Mouse (Mus musculus): ENCODE data around the gene Ubox5.

Ubox5 gene

DNA sequence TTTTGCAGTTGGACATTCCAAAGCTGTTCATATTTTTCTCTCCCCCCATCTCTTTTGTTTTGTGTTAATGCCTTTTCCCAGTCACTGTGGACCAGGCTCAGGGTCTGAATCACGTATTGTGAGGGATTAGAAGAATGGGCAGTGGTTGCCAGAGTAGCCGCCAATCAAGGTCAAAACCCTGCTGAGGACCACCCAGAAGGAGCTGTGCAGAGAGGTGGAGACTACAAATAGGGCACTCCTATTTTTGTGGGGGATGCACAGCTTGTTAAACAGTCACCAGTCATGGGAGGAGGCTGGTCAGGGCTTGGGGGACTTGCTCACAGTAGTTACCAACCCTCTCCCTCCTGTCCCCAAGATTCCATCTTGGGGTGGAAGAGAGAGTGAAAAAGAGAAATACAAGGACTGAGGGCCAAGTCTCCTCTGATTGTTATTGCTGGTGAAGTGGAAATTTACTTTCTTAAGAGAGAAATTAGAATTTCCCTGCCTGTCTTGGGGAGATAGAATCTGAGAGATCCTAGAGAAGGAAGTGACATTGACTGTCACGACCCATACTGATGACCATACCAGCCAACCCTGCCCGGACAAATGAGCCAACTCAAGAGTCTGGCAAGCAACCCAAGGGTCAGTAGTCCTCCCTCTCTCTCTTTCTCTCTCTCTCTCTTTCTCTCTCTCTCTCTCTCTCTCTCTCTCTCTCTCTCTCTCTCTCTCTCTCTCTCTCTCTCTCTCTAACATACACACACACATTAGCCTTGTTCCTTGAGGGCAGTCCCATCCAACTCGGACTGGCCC is 3.2 kb upstream of the Ubox5 start:
- DNase-seq: no peak

DNA sequence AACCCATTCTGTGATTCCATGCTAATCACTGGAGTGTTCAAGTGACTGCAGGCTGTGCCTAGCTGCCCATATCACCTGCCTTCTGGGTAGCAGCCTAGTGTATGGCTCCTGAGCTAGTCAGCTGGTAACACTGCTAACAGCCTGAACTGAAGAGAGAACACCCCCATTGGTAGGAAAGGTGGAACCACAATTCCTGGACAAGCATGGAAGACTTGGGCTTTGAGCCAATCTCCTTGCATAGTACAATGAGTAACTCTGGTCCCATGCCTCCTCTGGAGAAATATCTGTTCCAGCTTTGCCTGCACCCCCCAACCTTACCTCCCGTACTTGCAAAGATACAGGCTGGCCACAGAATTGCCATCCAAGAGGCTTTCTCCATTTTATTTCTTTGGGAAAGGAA is 2.6 kb upstream of the Ubox5 start:
- DNase-seq: no peak

DNA sequence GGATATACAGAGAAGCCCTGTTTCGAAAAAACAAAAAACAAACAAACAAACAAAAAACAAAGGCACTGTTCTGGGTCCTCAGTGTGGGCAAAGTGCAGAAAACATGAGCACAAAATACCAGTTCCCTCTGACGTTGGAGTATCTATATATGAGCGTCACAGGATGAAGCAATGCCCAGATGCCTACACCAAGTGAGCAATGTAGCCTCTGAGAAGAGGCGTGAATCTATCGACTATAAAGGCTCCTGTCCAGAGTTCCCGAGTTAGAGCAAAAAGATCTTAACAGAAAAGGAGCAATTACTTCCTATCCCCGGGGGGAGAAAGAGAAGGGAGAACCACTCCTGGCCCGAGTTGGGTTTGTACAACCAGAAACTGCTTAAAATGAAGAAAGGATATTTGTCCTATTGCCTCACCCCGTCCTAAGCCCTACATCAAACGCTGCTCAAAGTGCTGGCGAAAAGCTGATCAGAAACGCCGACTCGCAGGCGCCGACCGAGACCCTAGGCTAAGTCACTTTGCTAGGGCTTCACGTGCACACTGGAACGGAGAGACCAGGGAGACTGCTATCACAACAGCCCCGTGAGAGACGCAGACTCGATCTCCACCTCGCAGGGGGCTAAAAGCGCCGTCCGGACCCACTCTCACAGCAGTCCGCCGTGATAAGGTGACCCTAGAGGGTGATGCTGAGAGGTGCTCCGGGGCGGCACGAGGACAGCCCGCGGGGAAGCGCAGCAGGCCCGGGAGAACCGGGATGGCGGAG is 579 bp downstream of the Ubox5 start:
- DNase-seq: no peak

GRCm38 (mm10) chr2:130628424-130628823 is 1.4 kb downstream of the Ubox5 start:
- DNase-seq: no peak

DNA sequence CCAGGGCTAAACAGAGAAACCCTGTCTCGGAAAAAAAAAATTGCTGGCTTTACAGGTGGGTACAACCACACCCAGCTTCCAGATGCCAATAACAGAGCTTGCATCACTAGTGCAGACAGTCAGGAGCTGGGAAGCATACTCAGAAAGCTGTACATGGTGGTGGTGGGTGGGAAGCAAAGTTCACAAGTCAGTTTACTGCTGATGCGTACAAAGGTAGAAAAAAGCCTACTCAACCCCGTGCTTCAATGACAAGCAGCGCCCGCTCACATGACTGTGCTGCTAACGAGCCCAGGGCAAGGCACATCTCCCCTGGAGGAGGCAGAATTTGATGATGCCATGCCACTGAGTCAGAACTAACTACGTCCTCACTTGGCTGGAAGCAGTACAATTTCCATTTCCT is 10.9 kb downstream of the Ubox5 start:
- no peak for DNase-seq

- DNase-seq: peak; percentile 15
Observed at GRCm38 (mm10) chr2:130613091-130613490, 16.7 kb downstream of the Ubox5 start.

DNA sequence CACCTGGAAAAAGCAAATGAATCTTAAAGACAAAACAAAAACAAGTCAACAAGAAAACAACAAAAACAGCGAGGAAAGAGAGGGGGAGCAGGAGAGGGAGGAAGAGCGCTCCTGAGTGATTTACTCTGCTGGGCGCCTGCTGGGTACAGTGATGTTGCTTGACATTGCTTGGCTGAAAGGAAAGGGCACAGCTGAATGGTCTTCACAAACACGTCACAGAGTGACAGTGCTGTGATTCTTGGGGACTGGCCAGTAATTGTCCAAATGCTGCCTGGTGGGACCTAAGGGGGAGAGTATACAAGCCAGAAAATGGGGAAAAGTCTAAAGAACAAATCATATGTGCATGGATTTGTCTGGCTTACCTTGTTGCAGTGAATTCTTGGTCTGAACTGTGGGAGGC is 27.6 kb downstream of the Ubox5 start:
- no peak for DNase-seq

- no peak for DNase-seq
Observed at GRCm38 (mm10) chr2:130598399-130598798, 31.4 kb downstream of the Ubox5 start.

GRCm38 (mm10) chr2:130597601-130598010 is 32.2 kb downstream of the Ubox5 start:
- DNase-seq: no peak

DNA sequence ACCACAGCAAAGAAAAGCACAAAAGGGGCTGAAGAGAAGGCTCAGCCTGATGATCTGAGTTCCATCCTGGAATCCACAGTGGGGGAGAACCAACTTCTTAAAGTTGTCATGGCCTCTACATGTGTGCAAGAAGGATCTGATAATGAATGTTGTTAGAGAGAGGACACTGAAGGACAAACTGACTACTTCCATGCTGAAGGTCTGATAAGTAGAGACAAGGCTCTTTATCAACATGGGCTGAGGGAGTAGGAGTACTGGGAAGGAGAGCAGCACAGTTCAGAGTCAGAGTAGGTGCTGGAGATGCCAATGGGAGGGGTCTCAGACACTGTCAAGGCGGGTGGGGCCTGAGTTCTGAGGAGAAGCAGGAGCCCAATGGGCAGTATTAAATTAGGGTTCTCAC is 34.2 kb downstream of the Ubox5 start:
- DNase-seq: no peak

DNA sequence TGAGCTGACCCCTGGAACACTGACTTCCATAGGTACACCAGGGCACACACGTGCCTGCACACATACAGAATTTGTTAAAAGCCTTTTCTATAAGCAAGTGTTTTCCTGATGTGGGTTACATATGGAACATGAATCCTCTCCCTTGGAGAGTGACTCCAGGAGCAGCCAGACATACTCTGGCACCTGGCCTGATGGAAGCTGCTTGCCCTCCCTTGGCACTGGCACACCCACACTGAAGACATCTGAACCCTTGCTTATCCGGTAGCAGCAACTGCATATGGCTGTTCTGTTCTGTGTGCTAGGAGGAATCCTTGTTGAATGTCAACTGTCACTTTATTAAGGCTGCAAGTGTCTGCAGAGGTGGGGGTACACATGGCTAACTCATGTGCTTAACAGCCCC is 38.8 kb downstream of the Ubox5 start:
- no peak for DNase-seq

GRCm38 (mm10) chr2:130589761-130590160 is 40.1 kb downstream of the Ubox5 start:
- no peak for DNase-seq

DNA sequence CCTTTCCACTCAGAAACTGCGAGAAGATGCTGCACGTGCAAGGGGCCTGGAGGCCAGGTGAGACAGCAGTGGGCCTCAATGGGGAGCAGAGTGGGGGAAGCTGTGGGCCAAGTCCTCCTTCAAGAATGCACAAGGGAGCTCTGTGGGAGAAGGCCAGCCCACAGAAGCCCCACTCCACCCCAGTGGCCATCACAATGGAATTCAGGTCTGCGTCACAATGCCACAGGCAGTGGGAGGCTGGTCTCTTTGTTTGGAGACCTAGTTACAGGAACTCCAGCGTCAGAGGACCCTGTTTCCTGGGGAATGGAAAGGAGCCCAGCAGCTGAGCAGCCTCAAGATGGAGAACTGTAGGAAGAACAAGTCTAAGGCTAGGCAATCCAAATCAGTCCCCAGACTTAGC is 40.7 kb downstream of the Ubox5 start:
- DNase-seq: no peak

DNA sequence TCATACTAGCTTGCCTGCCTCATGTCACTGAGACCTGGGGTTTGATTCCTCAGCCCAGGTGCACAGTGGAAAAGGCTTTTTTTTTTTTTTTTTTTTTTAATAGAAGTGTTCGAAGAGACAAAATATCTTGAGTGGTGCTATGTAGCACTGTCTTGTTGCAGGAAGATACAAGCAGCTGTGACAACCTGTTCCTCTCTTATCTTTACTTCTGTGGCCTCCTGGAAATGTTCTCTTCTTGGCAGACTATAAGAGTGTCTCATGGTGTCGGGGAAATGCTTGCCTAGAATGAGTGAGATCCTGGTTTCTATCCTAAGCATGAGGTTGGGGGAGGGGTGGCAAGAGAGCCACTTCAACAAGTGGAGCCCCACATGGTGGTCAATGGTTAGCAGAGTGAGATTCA is 41.5 kb downstream of the Ubox5 start:
- DNase-seq: no peak

- no peak for DNase-seq
Observed at GRCm38 (mm10) chr2:130586016-130586415, 43.8 kb downstream of the Ubox5 start.

DNA sequence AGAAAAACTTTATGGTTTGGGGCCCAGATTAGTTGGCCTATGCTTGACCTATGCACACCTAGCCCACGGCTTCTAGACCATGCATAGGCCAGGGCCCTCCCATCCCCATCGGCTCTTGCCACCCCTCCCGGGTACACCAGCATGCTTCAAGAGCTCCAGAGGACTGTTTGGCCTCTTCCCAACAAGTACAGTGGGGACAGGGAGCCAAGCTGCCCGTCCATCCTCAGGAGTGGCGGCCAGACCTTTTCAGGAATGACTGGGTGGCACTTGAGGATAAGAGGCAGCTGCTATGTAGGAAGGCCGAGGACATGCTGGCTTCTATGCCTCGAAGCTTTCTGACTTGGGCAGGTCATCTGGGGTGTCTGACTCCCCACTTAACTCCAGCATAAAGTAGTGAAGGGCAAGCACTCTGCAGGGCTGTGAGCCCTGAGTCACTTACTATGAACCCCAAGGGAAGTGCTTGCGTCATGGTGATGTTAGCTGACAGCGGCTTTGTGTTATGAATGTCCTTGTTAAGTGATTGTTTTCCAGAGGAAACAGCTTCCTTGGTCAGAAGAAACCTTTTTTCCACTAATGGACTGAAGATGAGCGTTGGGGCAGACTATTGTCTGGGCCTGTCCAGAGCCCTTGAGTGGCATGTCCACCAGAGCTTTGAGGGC is 45.8 kb downstream of the Ubox5 start:
- no peak for DNase-seq

DNA sequence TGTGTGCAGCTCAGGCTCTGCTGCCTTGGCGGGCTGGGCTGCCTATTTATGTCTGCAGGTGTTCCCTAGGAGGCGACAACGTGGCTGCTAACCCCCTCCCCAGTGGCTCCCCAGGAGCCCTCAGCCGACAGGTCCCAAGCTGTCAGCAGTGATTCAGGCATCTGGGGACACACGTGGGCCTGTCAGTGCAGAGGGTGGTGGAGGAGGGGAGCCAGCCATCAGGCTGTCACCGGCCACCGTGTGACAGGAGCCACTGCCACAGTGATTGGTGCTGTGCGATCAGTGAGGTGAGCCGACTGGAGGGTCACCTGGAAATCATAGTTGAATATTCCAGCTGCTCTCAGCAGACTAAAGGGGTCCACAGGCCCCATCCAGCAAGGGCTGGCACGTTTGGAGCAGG is 47.3 kb downstream of the Ubox5 start, which contains the start of gene Avp:
Gene Avp (minus strand): TSS at position 3 of the 400 bp plus-strand sequence.
- no peak for DNase-seq

DNA sequence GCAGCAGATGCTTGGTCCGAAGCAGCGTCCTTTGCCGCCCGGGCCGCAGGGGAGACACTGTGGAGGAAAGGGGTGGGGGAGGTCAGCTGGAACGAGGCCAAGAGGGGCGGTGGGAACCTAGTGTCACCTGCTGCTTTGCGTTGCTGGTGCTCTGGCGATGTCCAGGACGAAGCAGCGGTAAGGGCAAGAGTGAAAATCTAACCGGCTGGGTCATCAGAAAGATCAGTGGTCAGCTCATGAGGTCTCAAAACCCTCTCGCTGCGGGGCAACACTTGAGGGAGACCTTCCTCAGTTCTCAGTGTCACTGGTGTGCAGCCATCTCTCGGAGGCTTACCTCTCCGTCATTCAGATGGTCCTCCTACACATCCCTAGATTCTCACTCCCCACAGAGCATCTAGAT is 48.6 kb downstream of the Ubox5 start:
- no peak for DNase-seq

- no peak for DNase-seq
Observed at GRCm38 (mm10) chr2:130579791-130580190, 50.0 kb downstream of the Ubox5 start.

GRCm38 (mm10) chr2:130578148-130578547 is 51.7 kb downstream of the Ubox5 start:
- DNase-seq: peak; percentile 56

- no peak for DNase-seq
Observed at GRCm38 (mm10) chr2:130577632-130578031, 52.2 kb downstream of the Ubox5 start.

GRCm38 (mm10) chr2:130577021-130577420 is 52.8 kb downstream of the Ubox5 start:
- no peak for DNase-seq

GRCm38 (mm10) chr2:130576564-130576963 is 53.3 kb downstream of the Ubox5 start:
- DNase-seq: peak; percentile 45

DNA sequence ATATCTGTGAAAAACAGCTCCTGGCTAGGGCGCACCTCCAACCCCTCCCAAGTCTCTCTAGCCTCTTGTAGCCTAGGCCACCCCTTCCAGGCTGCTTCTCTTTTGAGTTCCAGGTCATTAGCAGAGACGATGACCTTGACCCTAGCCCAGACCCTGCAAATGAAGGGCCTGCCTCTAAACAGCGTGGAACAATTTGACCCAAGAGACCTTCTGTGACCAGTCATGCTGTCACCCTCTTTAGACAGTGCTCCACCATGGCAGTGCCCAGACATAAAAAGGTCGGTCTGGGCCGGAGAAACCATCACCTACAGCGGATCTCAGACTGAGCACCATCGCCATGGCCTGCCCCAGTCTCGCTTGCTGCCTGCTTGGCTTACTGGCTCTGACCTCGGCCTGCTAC is 54.0 kb downstream of the Ubox5 start, which contains the start of gene Oxt:
Gene Oxt (plus strand): TSS at position 301 of the 400 bp plus-strand sequence.
- DNase-seq: no peak

Data from cerebellum, adult 11 months (tissue).